Comparison of ENCODE assay signal across 11 mouse cellular contexts in genomic region chr9:106457920-106458319, GRCm38 (mm10). TPM values are rescaled to one million over a fixed set of nuclear protein-coding genes. Genes with fewer than 3 reads are reported as not detected.
DNase-seq lines count a peak whose midpoint lies in the region; ATAC-seq and TF ChIP-seq lines count a peak whose summit lies in the region.
"Had no signal": no experiment of that assay in that cellular context is flagged by ENCODE, and none has a peak within 500 bp of the region (broad histone marks: within the 10 kb centered on the region; RNA-seq: fewer than 3 reads in every experiment).

No protein-coding gene starts in this region.

- peaks cover 5% of the 10 kb centered on the region; the same call in 1 of the 2 replicates for H3K27me3 ChIP-seq in forebrain, embryonic 12.5 days
- H3K27me3 ChIP-seq in midbrain, embryonic 14.5 days (ENCODE audit: control insufficient read depth, insufficient read depth, low read length): no peaks in the 10 kb centered on the region
- H3K27me3 ChIP-seq in lung, postnatal 0 days (replicated peaks; ENCODE audit: insufficient read depth, low read length): no peaks in the 10 kb centered on the region

- no peaks in the 10 kb centered on the region for H3K9me3 ChIP-seq in forebrain, embryonic 12.5 days
- no peaks in the 10 kb centered on the region for H3K9me3 ChIP-seq in midbrain, embryonic 14.5 days (ENCODE audit: control insufficient read depth, low read length)
- no peaks in the 10 kb centered on the region for H3K9me3 ChIP-seq in lung, postnatal 0 days (ENCODE audit: low read length)

- H3K4me2 ChIP-seq in forebrain, embryonic 12.5 days: peak overlapping the region; percentile 96
- H3K4me2 ChIP-seq in midbrain, embryonic 14.5 days (ENCODE audit: low read length): peak overlapping the region; percentile 100
- no peak overlapping the region for H3K4me2 ChIP-seq in lung, postnatal 0 days (replicated peaks; ENCODE audit: low read depth, low read length)

- H3K9ac ChIP-seq in forebrain, embryonic 12.5 days: peak overlapping the region; percentile 92
- H3K9ac ChIP-seq in midbrain, embryonic 14.5 days (replicated peaks; ENCODE audit: low read length): peak overlapping the region; percentile 95; the same call in 1 of the 2 replicates
- no peak overlapping the region for H3K9ac ChIP-seq in lung, postnatal 0 days (replicated peaks; ENCODE audit: low read depth)
- H3K9ac ChIP-seq: liver, embryonic 14.5 days had no signal

- peaks cover 54% of the 10 kb centered on the region for H3K36me3 ChIP-seq in forebrain, embryonic 12.5 days (replicated peaks)
- H3K36me3 ChIP-seq in midbrain, embryonic 14.5 days (ENCODE audit: control insufficient read depth, insufficient read depth, low read length): peaks cover 36% of the 10 kb centered on the region
- peaks cover 3% of the 10 kb centered on the region; the same call in 1 of the 2 replicates for H3K36me3 ChIP-seq in lung, postnatal 0 days (ENCODE audit: insufficient read depth, low read length)

- TF ChIP-seq CTCF in lung, postnatal 0 days (IDR thresholded peaks at IDR 0.05): no peak
- TF ChIP-seq CTCF in left cerebral cortex, adult 2 months (IDR thresholded peaks at IDR 0.05): no peak

- H3K4me1 ChIP-seq in forebrain, embryonic 12.5 days: peaks cover 64% of the 10 kb centered on the region
- peaks cover 42% of the 10 kb centered on the region for H3K4me1 ChIP-seq in midbrain, embryonic 14.5 days (ENCODE audit: control insufficient read depth, insufficient read depth, low read length)
- H3K4me1 ChIP-seq in lung, postnatal 0 days (ENCODE audit: insufficient read depth, low read depth, low read length): peaks cover 9% of the 10 kb centered on the region; the same call in 1 of the 2 replicates

- TF ChIP-seq EP300 in lung, postnatal 0 days (IDR thresholded peaks at IDR 0.05): no peak

- peak; percentile 35 for DNase-seq in cerebellum, adult 8-10 months
- DNase-seq in cerebellum, adult 9-10 months: no peak
- DNase-seq in heart, postnatal 4 days: peak; percentile 44
- DNase-seq in midbrain, embryonic 14.5 days: no peak
- DNase-seq in lung, postnatal 0 days (ENCODE audit: low spot score): no peak
- DNase-seq in ovary, postnatal 10 days (ENCODE audit: low spot score): no peak
- DNase-seq in left cerebral cortex, adult 2 months (ENCODE audit: extremely low spot score in 1 of 2, low spot score in 2 of 2): no peak
- DNase-seq: kidney, adult 11 months had no signal

- 63% methylated on average over 5 of the region's 5 CpGs for WGBS in forebrain, embryonic 12.5 days
- 47% methylated on average over 5 of the region's 5 CpGs for WGBS in midbrain, embryonic 14.5 days
- 75% methylated on average over 5 of the region's 5 CpGs for WGBS in lung, postnatal 0 days

- peak overlapping the region; percentile 97 for H3K27ac ChIP-seq in forebrain, embryonic 12.5 days
- H3K27ac ChIP-seq in midbrain, embryonic 14.5 days (replicated peaks; ENCODE audit: low read depth, low read length): peak overlapping the region; percentile 96
- no peak overlapping the region for H3K27ac ChIP-seq in lung, postnatal 0 days (ENCODE audit: low read length)
- H3K27ac ChIP-seq in left cerebral cortex, adult 2 months: no peak overlapping the region
- H3K27ac ChIP-seq: liver, embryonic 14.5 days had no signal

- intact Hi-C loops in left cerebral cortex, adult 2 months (cut with DNase I): no loop called here

- ATAC-seq in forebrain, embryonic 12.5 days (ENCODE audit: low FRiP score): no peak
- ATAC-seq in midbrain, embryonic 14.5 days (ENCODE audit: low FRiP score, low TSS enrichment): no peak
- ATAC-seq in lung, postnatal 0 days: no peak

- H3K4me3 ChIP-seq in forebrain, embryonic 12.5 days (replicated peaks): peak overlapping the region; percentile 11; the same call in 1 of the 2 replicates
- no peak overlapping the region for H3K4me3 ChIP-seq in midbrain, embryonic 14.5 days (replicated peaks; ENCODE audit: low read depth, low read length)
- H3K4me3 ChIP-seq in lung, postnatal 0 days (ENCODE audit: low read depth, low read length): no peak overlapping the region
- no peak overlapping the region for H3K4me3 ChIP-seq in left cerebral cortex, adult 2 months

RNA-seq across cellular contexts. Expression of gene Pcbp4, which starts 4.8 kb away (rescaled TPM):
- polyA plus RNA-seq in forebrain, embryonic 12.5 days (2016; fragmentation: Nextera tagmentation; extraction: Ambion mirVana): 299 and 311 TPM in 2 replicates
- total RNA-seq in heart, postnatal 4 days (2021): 100 to 1,000 TPM in 1 of 2 experiments, 10 to 100 TPM in 1; 96.8 to 101 TPM
- 219 and 247 TPM in 2 replicates for polyA plus RNA-seq in midbrain, embryonic 14.5 days (2014; fragmentation: Nextera tagmentation; extraction: Ambion mirVana)
- polyA plus RNA-seq in lung, postnatal 0 days (2015; fragmentation: Nextera tagmentation; extraction: Ambion mirVana): 29.4 and 30.6 TPM in 2 replicates
- 100 to 1,000 TPM; 202 to 207 TPM for total RNA-seq in left cerebral cortex, adult 2 months (2021)

RNA-seq across cellular contexts. Expression of gene Gpr62, which starts 7.8 kb away (rescaled TPM):
- polyA plus RNA-seq in forebrain, embryonic 12.5 days (2016; fragmentation: Nextera tagmentation; extraction: Ambion mirVana): 0.26 and 0.55 TPM in 2 replicates
- total RNA-seq in heart, postnatal 4 days (2021): under 1 TPM in 1 of 2 experiments, not detected in 1; 0.14 TPM
- 0.93 and 1.00 TPM in 2 replicates for polyA plus RNA-seq in midbrain, embryonic 14.5 days (2014; fragmentation: Nextera tagmentation; extraction: Ambion mirVana)
- 0.13 and 0.20 TPM in 2 replicates for polyA plus RNA-seq in lung, postnatal 0 days (2015; fragmentation: Nextera tagmentation; extraction: Ambion mirVana)
- 1 to 10 TPM; 7.4 to 7.6 TPM for total RNA-seq in left cerebral cortex, adult 2 months (2021)
- total RNA-seq: megakaryocyte, adult 5-6 weeks had no signal
- polyA plus RNA-seq: liver, embryonic 14.5 days had no signal

RNA-seq across cellular contexts. Expression of gene Abhd14a, which starts 10.4 kb away (rescaled TPM):
- 37.7 and 39.0 TPM in 2 replicates for polyA plus RNA-seq in forebrain, embryonic 12.5 days (2016; fragmentation: Nextera tagmentation; extraction: Ambion mirVana)
- 10 to 100 TPM; 23.7 to 26.1 TPM for total RNA-seq in heart, postnatal 4 days (2021)
- 51.2 and 68.8 TPM in 2 replicates for polyA plus RNA-seq in midbrain, embryonic 14.5 days (2014; fragmentation: Nextera tagmentation; extraction: Ambion mirVana)
- polyA plus RNA-seq in lung, postnatal 0 days (2015; fragmentation: Nextera tagmentation; extraction: Ambion mirVana): 21.7 and 26.9 TPM in 2 replicates
- 10 to 100 TPM; 38.4 to 38.6 TPM for total RNA-seq in left cerebral cortex, adult 2 months (2021)

RNA-seq across cellular contexts. Expression of gene Abhd14b, which starts 10.7 kb away (rescaled TPM):
- 4.4 TPM in 2 replicates for polyA plus RNA-seq in forebrain, embryonic 12.5 days (2016; fragmentation: Nextera tagmentation; extraction: Ambion mirVana)
- total RNA-seq in heart, postnatal 4 days (2021): 1 to 10 TPM; 4.5 to 5.0 TPM
- 6.0 and 6.8 TPM in 2 replicates for polyA plus RNA-seq in midbrain, embryonic 14.5 days (2014; fragmentation: Nextera tagmentation; extraction: Ambion mirVana)
- 31.1 and 36.8 TPM in 2 replicates for polyA plus RNA-seq in lung, postnatal 0 days (2015; fragmentation: Nextera tagmentation; extraction: Ambion mirVana)
- total RNA-seq in left cerebral cortex, adult 2 months (2021): 10 to 100 TPM; 12.2 to 14.1 TPM

RNA-seq across cellular contexts. Expression of gene Rrp9, which starts 17.8 kb away (rescaled TPM):
- polyA plus RNA-seq in forebrain, embryonic 12.5 days (2016; fragmentation: Nextera tagmentation; extraction: Ambion mirVana): 52.3 and 56.0 TPM in 2 replicates
- 10 to 100 TPM; 21.3 to 23.3 TPM for total RNA-seq in heart, postnatal 4 days (2021)
- polyA plus RNA-seq in midbrain, embryonic 14.5 days (2014; fragmentation: Nextera tagmentation; extraction: Ambion mirVana): 41.0 and 41.2 TPM in 2 replicates
- polyA plus RNA-seq in lung, postnatal 0 days (2015; fragmentation: Nextera tagmentation; extraction: Ambion mirVana): 19.4 and 21.7 TPM in 2 replicates
- 10 to 100 TPM; 35.4 to 38.3 TPM for total RNA-seq in left cerebral cortex, adult 2 months (2021)

Comparison
In these comparisons a context has a peak if more than half of its experiments do, and no peak if none do; other contexts are left out.
1. DNase-seq: peak in cerebellum, adult 8-10 months (single experiment) and heart, postnatal 4 days (single experiment); none in cerebellum, adult 9-10 months (single experiment), midbrain, embryonic 14.5 days (single experiment), lung, postnatal 0 days (single experiment), ovary, postnatal 10 days (single experiment) and left cerebral cortex, adult 2 months (0 of 2).
2. H3K27ac ChIP-seq: peak in forebrain, embryonic 12.5 days (single experiment) and midbrain, embryonic 14.5 days (single experiment); none in lung, postnatal 0 days (single experiment) and left cerebral cortex, adult 2 months (single experiment).